Mouse (Mus musculus) urinary bladder, postnatal 10 days (tissue): ENCODE data around the gene Rp2.
"Not testable (repeated sequence)": the region's sequence is repeated elsewhere in the genome, so short reads cannot be mapped to it uniquely, and the experiment has no call there.

Experiments
- DNase-seq: peaks from one replicate; pipeline ENCODE4 v3.0.0; 2022; ENCODE audit warnings: low spot score

Rp2 gene

DNA sequence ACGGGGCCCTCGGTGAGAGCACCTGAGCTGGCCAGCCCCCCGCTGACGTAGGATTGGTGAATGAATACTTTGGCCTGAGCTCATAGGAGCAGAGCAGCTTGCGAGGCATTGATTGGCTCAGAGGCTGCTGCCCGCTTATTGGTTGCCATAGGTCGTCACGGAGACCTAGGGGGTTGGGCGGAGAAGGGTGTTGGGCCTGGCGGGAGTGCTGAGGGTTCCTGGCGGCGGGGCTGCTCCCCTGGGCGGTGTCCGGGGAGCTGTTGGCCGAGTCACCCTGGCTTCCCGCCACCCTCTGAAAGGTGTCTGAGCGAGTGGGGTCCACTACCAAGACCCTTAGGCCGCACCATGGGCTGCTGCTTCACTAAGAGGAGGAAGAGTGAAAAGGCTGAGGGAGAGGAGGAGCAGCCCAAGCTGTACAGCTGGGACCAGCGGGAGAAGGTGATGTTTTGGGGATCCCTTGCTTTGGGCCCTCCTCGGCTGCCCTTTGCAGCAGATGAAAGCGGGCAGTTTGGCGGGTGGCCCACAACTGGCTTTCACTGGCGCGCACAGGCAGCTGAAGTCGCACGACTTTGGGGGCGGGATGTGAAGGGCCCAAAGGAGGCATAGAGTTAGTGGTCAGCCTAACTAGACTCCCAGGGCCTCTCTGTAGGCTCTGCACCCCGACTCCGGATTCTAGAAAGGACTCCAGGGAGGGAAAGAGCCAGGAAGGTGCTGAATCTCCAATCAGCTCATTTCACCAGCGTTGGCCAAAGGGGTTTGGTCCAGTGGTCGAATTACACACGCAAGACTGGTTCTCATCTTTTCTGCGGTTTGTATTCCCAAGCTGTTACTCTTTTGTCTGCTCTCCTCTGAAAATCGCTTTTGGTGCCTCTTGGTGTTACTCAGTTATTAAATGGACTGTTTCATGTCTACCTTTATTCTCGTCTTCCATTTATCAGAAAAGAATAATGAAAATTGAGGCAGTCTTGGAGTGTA is at the start of gene Rp2:
Gene Rp2, plus strand, starts transcription at position 91 of the 975 bp plus-strand sequence.
- peak; percentile 11 for DNase-seq

DNA sequence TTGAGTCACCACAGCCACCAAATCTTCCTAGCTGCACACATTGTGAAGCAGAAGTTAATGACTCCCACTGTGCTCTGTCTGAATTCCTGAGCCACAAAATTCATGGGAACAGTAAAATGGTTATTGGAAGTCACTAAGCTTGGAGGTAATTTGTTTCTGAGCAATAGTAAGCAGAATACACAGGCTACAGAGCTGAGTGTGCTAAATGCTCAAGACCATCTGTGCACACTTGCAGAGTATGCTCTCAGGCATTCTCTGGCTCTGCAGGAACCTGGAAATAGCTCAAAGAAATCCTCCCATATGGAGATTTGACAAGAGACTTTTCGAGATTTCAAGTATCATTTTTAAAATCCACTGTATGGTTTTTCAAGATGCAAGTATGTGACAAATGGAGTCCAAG is 31.5 kb upstream of the Rp2 start:
- no peak for DNase-seq

DNA sequence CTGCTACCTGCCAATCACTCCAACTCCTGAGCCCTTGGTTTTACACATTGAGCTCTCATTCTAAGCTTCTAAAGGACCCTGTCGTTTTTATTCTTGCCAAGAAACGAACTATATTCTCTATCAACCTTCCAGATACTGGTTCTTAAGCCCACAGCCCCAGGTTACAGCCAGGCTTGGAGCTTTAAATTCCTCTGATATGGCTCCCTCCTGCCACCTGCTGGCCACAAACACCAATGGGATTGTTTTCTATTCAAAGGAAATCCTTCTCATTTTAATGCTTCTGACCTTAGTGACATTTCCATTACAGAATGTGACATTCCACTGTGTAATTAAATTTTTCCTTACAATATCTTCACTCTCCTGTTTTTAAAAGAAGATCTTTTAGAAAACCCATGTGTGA is 28.6 kb upstream of the Rp2 start:
- no peak for DNase-seq

DNA sequence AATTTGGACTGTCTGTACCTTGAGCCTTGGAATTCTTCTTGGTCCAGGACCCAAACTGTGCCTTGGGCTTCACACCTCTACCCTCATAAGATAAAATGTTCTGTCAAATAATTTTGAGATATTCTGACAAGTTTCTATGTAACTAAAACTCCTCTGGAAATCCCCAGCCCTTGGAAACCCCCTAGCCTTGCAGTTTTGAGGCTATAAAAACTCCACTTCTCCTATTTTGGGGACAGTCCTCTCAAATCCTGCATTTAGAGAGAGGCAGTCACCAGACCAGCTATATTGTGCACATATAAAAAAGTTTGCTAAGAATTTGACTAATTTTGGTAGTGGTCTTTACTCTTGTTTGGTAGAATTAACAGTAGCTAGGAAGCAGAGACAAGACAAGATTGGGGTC is 19.3 kb upstream of the Rp2 start:
- DNase-seq = no peak

DNA sequence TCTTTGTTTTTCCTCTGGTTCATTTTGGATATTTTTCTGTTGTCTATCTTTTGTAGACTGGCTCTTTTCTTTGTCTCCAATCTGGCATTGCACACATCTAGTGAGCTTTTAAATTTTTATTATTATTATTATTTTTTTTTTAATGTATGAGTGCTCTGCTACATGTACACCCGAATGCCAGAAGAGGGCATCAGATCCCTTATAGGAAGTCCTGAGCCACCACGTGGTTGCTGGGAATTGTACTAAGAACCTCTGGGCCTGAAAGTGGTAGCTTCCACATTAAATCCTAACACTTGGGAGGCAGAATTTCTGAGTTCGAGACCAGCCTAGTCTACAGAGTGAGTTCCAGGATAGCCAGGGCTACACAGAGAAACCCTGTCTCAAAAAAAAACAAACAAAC is 17.9 kb upstream of the Rp2 start:
- no peak for DNase-seq

DNA sequence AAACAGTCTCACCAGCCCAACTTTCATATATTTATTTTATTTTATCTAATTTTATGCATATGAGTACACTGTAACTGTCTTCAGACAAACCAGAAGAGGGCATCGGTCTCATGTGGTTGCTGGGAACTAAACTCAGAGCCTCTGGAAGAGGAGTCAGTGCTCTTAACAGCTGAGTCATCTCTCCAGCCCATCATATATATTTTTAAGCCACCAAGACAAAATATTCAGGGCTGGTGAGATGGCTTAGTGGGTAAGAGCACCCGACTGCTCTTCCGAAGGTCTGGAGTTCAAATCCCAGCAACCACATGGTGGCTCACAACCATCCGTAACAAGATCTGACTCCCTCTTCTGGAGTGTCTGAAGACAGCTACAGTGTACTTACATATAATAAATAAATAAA is 14.0 kb upstream of the Rp2 start:
- not testable (repeated sequence) for DNase-seq

DNA sequence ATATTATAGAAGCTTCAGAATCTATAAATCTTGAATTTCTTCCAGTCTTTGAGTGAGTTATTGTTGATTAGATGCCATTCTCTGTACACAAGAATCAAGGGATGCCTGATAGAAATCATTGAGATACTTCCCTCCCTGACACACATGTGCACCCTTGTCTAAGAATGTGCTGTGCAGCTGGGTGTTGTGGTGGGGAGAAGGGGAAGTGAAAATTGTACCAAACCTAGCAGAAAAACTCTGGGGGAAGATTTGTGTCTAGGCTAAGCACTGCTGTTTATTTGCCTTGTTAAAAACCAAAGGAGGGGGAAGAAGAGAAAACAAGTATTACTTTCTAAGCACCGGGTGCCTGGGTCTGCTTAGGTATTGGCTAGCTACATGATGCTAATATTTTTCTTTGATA is 9.0 kb upstream of the Rp2 start:
- no peak for DNase-seq

DNA sequence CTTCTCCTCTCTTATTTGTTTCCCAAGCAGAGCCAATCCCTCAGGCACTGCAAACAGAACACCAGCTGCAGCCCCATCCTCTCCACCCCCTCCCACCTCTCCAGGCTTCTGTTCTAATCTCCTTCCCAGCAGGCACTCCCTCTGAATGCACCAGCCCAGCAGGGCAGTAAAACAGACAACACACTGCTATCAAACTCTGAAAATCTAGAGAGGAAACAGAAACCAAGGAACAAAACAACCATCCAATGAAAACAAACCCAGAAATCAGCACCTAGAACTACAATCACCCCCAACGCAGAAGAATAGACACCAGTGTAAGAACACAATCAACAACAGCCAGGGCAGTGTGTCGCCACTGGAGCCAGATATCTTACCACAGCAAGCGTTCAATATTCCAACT is 8.0 kb upstream of the Rp2 start:
- DNase-seq = no peak

DNA sequence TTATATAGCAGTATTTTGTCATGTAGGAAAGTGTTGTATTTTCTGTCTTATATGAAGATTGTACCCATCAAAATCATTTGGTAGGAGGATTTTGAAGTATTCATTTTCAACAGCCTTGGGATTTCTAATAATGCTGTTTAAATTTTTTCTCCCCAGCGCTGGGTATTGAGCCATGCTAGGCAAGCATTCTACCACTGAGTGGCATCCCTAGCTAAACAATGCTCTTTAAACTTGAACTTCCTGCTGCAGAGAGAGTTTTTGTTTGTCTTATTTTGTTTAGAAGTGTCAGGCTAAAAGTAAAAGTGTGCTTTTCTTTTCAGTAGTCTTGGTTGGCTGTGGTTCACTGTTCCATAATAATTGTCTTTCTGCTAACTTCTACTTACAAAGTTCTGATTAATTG is 1.8 kb downstream of the Rp2 start:
- no peak for DNase-seq

DNA sequence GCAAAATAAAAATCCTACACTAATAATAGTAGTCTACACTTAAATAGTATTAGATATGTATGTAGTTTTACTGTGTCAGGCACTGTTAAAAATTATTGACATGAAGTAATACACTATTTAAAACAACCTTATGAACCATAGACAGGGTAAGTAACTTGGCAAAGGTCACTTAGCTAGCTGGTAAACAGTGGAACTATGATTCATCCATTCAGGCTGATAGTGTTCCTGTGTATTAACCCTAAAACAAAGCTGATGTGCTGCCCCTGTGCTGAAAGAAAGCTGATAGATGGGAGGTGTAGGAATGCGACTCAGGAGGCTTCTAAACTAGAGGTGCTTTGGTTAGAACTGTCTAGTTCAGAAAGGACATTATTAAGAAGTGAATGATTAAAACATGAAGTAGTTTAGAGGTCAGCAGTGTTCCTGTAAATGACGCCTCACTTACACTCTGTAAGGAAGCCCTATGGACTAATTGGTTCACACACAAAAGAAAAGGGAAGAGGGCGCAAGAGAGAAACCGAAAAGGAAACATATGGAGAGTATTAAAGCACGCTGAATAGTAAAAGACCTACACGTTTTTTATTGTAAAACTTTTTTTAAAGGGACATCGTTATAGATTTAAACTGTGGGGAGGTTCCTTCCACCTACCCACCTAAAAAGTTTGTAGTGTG is 15.2 kb downstream of the Rp2 start:
- DNase-seq = no peak

DNA sequence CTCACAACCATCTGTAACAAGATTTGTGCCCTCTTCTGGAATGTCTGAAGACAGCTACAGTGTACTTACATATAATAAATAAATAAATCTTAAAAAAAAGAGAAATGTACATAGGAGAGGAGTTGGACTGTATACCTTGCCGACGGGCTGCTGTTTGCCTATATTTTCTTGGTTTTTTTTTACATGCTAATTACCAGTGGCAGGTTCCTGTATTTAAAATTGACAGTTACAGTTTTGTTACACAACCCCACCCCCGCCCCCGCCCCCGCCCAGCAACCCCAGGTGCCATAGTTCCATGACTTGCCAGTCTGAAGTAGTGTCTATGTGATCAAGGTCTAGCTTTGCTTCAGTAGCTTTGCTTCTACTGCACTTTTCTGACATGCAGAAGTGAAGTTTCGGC is 18.0 kb downstream of the Rp2 start:
- no peak for DNase-seq

DNA sequence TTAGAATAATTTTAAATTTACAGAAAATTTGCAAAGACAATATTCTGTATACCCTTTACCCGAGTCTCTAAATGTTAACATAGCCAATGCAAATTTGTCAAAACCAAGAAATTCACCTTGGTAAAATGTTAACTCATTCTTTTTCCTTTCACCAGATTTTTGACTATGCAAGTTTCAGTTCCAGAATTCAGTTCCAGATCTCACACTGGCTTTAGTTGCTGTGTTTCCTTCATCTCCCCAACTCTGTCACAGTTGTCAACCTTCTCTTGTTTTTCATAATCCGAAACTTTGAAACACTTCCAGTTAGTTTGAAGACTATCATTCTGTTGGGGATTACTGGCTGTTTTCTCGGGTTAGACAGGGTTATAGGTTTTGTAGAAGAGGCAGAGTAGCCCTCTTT is 22.7 kb downstream of the Rp2 start:
- no peak for DNase-seq

DNA sequence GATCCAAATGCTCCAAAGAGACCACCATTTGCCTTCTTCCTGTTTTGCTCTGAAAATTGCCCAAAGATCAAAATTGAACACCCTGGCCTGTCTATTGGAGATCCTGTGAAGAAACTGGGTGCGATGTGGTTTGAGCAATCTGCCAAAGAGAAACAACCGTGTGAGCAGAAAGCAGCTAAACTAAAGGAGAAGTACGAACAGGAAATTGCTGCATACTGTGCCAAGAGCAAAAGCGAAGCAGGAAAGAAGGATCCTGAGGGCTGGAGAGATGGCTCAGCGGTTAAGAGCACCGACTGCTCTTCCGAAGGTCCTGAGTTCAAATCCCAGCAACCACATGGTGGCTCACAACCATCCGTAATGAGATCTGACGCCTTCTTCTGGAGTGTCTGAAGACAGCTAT is 27.7 kb downstream of the Rp2 start:
- not testable (repeated sequence) for DNase-seq

DNA sequence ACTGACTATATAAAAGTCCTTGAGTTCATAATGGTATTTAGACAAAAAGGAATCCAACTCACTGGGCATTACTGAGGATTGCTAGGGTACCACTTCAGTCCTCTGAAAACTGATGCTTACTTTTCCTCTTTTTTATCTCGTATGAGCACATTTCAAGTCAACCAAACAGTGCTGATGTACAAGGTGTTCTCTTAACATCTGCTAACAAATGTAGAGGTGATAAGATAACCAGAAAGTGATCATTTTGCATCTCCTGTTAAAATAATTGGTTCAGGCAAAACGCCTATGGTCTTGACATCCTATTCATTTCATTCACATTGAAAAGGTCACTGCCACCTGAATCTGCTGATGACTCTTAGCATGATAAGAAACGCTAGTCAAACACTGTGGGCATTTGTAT is 28.7 kb downstream of the Rp2 start:
- DNase-seq = no peak

DNA sequence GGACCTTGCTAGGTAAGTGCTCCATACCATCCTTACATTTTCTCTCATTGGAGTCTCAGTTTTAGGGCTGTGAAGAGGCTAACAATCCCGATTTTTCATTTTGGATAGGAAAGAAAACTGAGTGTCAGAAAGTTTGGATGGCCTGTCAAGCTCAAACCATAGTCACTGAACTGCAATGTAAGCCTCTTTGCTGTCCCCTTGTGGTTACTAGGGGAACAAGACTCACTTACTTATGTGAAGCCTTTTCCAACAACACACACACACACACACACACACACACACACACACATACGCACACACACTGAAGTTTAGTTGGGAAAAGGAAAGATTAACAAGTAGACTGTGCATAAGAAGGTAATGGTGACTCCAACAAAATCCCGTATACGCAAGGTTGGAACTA is 39.8 kb downstream of the Rp2 start:
- DNase-seq = no peak

DNA sequence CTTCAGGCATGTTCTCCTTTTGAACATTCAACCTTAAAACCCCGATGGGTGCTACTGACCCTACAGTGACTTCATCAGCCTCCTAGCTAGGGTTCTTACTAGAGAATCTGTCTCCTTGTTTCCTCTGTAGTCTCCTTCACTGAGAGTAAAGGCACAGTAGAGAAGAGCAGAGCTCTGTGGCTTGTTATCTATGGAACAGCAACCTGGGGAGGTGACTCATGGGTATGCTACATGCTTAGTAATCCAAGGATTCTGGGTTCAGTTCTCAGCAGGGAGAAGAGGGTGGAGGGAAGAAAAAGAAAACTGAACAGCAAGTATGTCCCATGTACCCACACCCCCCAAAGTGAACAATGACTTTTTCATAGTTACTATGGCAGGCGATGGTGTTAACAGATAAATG is 42.6 kb downstream of the Rp2 start:
- DNase-seq = no peak

DNA sequence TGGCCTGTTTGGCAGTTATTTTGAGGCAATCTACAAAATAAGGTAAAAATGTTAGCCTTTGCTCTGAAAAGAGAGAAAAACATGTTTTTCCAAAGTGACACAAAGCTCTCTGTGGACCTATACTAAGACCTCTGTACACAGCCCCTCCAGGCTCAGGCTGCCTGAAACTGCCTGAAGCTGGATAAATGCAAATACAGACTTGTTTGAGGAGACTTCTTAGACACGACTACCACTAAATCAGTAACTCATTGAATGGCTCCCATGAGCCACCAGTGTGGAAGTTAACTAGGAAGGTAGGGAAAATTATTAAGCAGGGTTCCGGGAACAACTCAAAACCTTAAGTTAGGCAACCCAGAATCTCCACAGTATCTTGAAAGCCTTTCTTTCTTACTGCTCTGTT is 43.4 kb downstream of the Rp2 start:
- DNase-seq = no peak

DNA sequence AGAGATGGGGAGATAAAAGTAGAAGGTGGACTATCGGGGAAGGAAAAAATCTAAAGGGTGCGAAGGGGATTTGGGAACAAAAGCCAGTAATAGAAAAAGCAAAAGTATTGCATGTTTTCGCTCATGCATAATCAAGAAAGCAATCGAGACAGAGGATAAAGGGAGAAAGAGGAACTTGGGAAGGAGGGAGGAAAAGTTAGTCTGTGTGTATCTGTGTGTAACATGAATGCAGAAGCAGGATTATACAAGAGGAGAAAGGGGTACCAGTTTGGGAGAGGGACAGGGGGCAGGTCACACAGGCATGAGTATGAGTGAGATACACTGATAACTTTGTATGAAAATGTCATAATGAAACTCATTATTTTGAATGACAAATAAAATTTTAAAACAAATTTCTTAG is 47.1 kb downstream of the Rp2 start:
- no peak for DNase-seq

DNA sequence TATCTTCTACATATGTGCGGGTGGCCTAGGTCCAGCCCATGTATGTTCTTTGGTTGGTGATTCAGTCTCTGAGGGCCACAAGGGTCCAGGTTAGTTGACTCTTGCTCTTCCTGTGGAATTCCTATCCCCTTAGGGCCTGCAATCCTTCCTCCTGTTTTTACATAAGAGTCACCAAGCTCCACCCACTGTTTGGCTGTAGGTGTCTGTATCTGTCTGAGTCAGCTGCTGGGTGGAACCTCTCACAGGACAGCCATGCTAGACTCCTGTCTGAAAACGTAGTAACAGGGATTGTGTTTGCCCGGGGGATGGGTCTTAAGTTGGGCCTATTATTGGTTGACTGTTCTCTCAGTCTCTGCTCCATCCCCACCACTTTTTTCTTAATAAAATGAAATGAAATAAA is 47.9 kb downstream of the Rp2 start:
- no peak for DNase-seq

DNA sequence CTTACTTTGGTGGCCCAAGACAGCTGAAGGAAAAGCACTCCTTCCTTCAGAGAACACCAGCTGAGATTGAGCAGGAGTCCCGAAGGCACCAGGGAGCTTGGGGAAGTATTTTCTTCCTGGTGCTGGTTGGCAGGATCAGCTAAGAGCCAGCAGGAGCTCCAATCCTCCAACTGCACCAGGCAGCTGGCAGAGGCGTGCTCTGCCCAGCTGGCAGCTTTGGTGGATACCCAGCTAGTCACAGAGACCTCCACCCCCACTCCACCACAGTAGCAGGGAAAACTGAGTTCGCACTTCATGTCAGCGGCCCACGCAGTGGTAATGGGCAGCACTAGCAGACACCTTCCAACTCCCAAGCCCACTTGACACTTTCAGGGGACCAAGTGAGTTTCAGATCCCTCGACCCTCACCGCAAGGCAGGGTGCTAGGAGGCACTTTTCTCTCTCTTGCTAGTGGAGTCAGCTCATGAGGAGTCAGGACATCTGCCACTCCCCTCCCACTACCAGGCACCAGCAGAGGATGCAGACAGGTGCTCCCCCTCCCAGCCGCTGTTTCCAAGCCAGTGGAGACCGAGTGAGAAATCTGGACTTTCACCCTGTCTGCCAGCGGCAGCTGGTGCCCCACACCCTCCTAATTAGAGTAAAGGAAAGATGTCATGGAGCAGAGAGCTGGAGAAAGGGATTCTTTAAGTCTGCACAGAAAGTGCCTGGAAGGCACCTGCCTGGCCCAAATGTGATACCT is 50.8 kb downstream of the Rp2 start:
- no peak for DNase-seq

DNA sequence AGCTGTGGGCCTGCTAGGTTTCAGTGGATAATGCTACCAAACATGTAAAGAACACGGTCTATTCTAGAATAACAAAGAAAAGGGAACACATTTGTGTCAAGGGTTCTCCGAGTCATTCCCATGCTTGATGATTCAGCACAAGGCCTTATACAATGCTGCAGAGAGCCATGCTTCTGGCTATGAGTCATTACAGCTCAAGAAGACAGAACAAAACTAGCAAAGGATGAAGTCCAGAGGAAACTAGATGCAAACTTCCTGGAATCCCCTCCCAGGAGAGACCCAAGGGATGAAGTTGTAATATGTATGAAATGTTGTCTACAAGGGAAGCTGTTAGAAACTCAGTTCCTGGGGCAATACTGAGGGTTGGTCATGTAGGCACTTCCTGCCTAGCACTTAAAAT is 54.2 kb downstream of the Rp2 start:
- no peak for DNase-seq

DNA sequence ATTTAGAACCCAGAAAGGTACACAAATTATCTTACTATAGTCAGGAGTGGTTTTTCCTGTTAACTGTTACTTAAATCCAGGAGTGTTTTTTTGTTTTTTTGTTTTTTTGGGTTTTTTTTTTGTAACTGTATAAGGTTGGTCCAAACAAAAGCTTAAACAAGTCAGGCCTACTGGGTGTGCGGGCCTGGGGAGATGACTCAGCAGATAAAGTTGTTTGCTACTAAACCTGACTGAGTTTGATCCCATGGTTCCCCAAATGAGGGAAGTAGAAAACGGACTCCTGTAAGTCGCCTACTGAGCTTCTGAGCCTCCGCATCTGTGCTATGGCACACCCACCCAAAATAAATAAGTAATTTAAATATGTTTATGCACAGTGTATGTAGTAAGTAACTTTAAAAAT is 55.3 kb downstream of the Rp2 start:
- DNase-seq = no peak
